Mouse (Mus musculus) lung, postnatal 0 days (tissue): ENCODE data around the gene Vamp1.

Experiments used
- CTCF ChIP-seq: IDR thresholded peaks from 2 replicates; pipeline ENCODE4 v1.5.1; 2016; ENCODE audit warnings: antibody characterized with exemption, mild to moderate bottlenecking
- EP300 ChIP-seq: IDR thresholded peaks from 2 replicates; pipeline ENCODE4 v1.6.1; 2016; ENCODE audit warnings: antibody characterized with exemption, mild to moderate bottlenecking, control low read depth

DNA sequence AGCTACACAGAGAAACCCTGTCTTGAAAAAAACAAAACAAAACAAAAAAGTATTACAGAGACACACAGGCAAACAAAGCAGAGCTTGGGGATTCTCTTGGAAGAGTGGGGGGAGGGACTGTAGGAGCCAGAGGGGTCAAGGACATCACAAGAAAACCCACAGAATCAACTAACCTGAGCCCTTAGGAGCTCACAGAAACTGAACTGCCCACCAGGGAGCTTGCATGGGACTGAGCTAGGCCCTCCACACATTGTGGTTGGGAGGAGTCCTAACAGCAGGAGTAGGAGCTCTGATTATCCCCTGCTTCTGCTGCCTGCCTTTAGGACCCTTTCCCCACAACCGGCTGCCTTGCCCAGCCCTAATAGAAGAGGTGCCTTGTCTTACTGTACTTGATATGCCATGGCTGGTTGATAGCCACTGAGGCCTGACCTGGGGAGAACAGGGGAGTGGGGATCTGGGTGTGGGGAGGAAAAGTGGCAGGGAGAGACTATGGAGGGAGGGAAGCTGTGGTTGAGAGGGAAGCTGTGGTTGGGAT is 19.7 kb upstream of the Vamp1 start:
- TF ChIP-seq EP300, result no peak
- no peak for TF ChIP-seq CTCF
